Mouse (Mus musculus) liver, adult 2 months (tissue): Measurements from ENCODE around the gene Smad5. TPM values are rescaled to one million over a fixed set of nuclear protein-coding genes. Genes with fewer than 3 reads are reported as not detected.

ENCODE experiments used
- DNase-seq: peaks from one replicate; pipeline ENCODE4 v3.0.0-alpha.2; 2011; ENCODE audit warnings: low read depth, low spot score; ENCODE audit errors: extremely low read depth
- H3K27ac ChIP-seq: fragments of 200-500 bp; replicated peaks from 2 replicates; pipeline ENCODE4 v1.5.1; 2012; ENCODE audit warnings: low read depth, mild to moderate bottlenecking, control low read depth, inconsistent platforms, low read length; ENCODE audit not compliant: insufficient read depth
- H3K27me3 ChIP-seq: fragments of 200-500 bp; 2 replicates; pipeline ENCODE4 v1.6.1; 2012; ENCODE audit warnings: mild to moderate bottlenecking, moderate library complexity, low read length, inconsistent platforms; ENCODE audit not compliant: control insufficient read depth, insufficient read depth
- H3K36me3 ChIP-seq: fragments of 200-500 bp; 2 replicates; pipeline ENCODE4 v1.6.1; 2012; ENCODE audit warnings: low read length, inconsistent platforms; ENCODE audit not compliant: control insufficient read depth, insufficient read depth
- H3K4me1 ChIP-seq: fragments of 200-500 bp; 2 replicates; pipeline ENCODE4 v1.6.1; 2011; ENCODE audit warnings: low read length; ENCODE audit not compliant: control insufficient read depth, insufficient read depth
- H3K4me3 ChIP-seq: fragments of 200-500 bp; 2 replicates; pipeline ENCODE4 v1.5.1; 2011; ENCODE audit warnings: low read depth, mild to moderate bottlenecking, control low read depth, low read length, moderate library complexity; ENCODE audit not compliant: insufficient read depth
- H3K79me2 ChIP-seq: fragments of 200-500 bp; 2 replicates; pipeline ENCODE4 v1.6.1; 2012; ENCODE audit warnings: inconsistent platforms, mild to moderate bottlenecking, low read length, moderate library complexity; ENCODE audit not compliant: control insufficient read depth, insufficient read depth
- H3K9ac ChIP-seq: fragments of 200-500 bp; 2 replicates; pipeline ENCODE4 v1.6.1; 2012; ENCODE audit warnings: low read depth, mild to moderate bottlenecking, control low read depth, inconsistent platforms, low read length
- CTCF ChIP-seq: fragments of 200-500 bp; IDR thresholded peaks from 2 replicates; pipeline ENCODE4 v1.5.1; 2011; ENCODE audit warnings: low read depth, low read length, control low read depth
- POLR2A ChIP-seq: fragments of 200-500 bp; IDR thresholded peaks from 2 replicates; pipeline ENCODE4 v1.6.1; 2011; ENCODE audit warnings: low read length, control low read depth; ENCODE audit not compliant: insufficient read depth; ENCODE audit errors: extremely low read depth
- WGBS: fragments of 180-500 bp; shearing (Covaris S2); methylation state at CpG from one replicate; pipeline ENCODE4 v1.1.7; 2018; 5-methylcytosine and 5-hydroxymethylcytosine counted together
- polyA plus RNA-seq: library from polyadenylated mRNA; depleted of rRNA; stranded (reverse); fragments of >200 nt; gene quantifications from 2 replicates; pipeline ENCODE4 v1.2.3, GENCODE M21; 2012
- total RNA-seq: library from RNA; depleted of rRNA; stranded (reverse); fragments of >200 nt; gene quantifications from 2 replicates; pipeline ENCODE4 v1.2.3, GENCODE M21; 2014

Smad5 gene
- total and polyA plus RNA-seq, 2 experiments: 10.0 to 13.1 TPM

DNA sequence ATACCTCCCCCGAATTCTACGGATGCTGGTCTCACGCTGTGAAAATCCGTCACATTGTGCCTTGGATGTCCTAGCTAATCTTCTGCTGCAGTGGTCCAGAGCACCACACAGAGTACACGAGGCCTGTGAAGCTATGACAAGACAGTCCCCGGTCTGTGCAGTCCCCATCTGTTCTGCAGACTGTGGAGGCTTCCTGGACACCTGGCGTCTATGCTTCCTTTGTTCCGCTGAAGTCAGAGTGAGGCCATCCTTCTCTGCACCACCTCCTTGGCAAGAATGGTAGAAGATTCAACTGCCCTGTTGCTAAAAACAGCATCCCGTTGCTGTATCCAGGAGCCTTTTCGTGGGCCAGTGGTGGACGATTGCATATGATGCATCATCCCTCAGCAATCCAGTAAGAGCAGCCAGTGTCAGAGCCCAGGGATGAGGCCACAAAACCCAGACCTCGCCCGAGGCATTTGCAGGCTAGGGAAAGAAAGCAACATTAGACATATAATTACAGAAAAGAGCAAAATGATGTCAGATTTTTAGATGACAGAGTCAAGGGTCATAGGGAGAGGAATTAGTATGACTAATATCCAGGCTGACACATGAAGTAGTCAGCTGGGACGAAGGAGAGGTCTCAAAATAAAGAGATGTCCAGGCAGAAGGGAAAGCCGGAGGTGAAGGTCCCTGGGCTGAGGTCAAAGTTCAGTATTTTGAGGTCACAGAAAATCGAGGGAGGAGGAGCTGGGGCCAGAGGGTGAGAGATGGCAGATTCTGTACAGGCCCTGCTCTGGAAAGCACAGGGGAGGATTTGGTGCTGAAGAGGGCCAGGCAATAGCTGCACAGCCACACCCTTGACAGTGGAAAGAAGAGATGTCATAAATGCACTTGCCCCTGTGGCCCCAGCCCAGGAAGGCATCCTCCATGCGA is 38.3 kb upstream of the Smad5 start:
- Histone ChIP-seq H3K9ac (no peak overlapping the region), H3K27ac (no peak overlapping the region), H3K36me3 (no peaks in the 10 kb centered on the region), H3K4me1 (no peaks in the 10 kb centered on the region), H3K27me3 (no peaks in the 10 kb centered on the region), H3K4me3 (no peak overlapping the region), H3K79me2 (no peaks in the 10 kb centered on the region)
- TF ChIP-seq POLR2A (no peak), CTCF (no peak)
- DNase-seq: no peak
- WGBS: 79% methylated on average over 17 of the region's 17 CpGs

DNA sequence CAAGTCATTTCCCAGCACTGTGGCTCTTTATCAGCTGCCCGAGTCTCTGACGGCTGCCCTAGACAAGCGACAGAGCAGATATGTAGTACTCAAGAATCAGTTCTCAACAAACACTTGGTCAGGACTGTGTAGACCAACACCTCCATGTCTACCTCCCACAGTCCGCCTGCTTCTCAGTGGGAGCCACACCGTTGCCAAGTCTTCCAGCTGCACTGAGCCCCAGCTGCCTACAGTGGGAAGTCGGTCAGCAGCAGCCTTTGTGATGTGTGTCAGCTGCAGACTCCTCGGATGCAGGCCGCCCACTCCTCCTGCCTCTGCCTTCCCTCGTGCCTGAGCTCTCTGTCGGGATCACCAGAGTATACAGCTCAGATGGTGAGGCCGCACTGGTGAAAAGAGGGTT is 31.6 kb upstream of the Smad5 start:
- Histone ChIP-seq H3K36me3 (no peaks in the 10 kb centered on the region), H3K4me3 (no peak overlapping the region), H3K9ac (no peak overlapping the region), H3K27me3 (no peaks in the 10 kb centered on the region), H3K4me1 (no peaks in the 10 kb centered on the region), H3K79me2 (no peaks in the 10 kb centered on the region), H3K27ac (no peak overlapping the region)
- TF ChIP-seq CTCF (no peak), POLR2A (no peak)
- DNase-seq: no peak
- WGBS: 87% methylated on average over 11 of the region's 11 CpGs

GRCm38 (mm10) chr13:56677731-56678130 is 25.1 kb upstream of the Smad5 start:
- Histone ChIP-seq H3K4me3 (no peak overlapping the region), H3K36me3 (no peaks in the 10 kb centered on the region), H3K4me1 (peaks cover 4% of the 10 kb centered on the region), H3K27me3 (no peaks in the 10 kb centered on the region), H3K9ac (no peak overlapping the region), H3K27ac (no peak overlapping the region), H3K79me2 (no peaks in the 10 kb centered on the region)
- TF ChIP-seq POLR2A (no peak), CTCF (no peak)
- 54% methylated on average over 4 of the region's 4 CpGs for WGBS
- DNase-seq: no peak

- TF ChIP-seq POLR2A (no peak), CTCF (no peak)
- DNase-seq: peak; percentile 71
- H3K4me3 ChIP-seq: no peak overlapping the region
- H3K4me1 ChIP-seq: peaks cover 4% of the 10 kb centered on the region
- 31% methylated on average over 10 of the region's 10 CpGs for WGBS
- H3K9ac ChIP-seq: no peak overlapping the region
- H3K27me3 ChIP-seq: no peaks in the 10 kb centered on the region
- no peaks in the 10 kb centered on the region for H3K36me3 ChIP-seq
- no peak overlapping the region for H3K27ac ChIP-seq
- H3K79me2 ChIP-seq: no peaks in the 10 kb centered on the region
These were observed 24.5 kb upstream of the Smad5 start for GRCm38 (mm10) chr13:56678188-56678787.

GRCm38 (mm10) chr13:56678826-56679504 is 23.8 kb upstream of the Smad5 start:
- TF ChIP-seq POLR2A (no peak), CTCF (no peak)
- H3K4me1 ChIP-seq: peaks cover 4% of the 10 kb centered on the region
- H3K27ac ChIP-seq: no peak overlapping the region
- 75% methylated on average over 10 of the region's 10 CpGs for WGBS
- no peaks in the 10 kb centered on the region for H3K79me2 ChIP-seq
- H3K36me3 ChIP-seq: no peaks in the 10 kb centered on the region
- no peak for DNase-seq
- no peak overlapping the region for H3K9ac ChIP-seq
- H3K27me3 ChIP-seq: no peaks in the 10 kb centered on the region
- H3K4me3 ChIP-seq: no peak overlapping the region
